Mouse (Mus musculus) neural tube, embryonic 11.5 days (tissue): Measurements from ENCODE around the gene Zscan5b. TPM values are rescaled to one million over a fixed set of nuclear protein-coding genes. Genes with fewer than 3 reads are reported as not detected.
"Not testable (repeated sequence)": the region's sequence is repeated elsewhere in the genome, so short reads cannot be mapped to it uniquely, and the experiment has no call there.

Source experiments
- ATAC-seq: fragments of 200-750 bp; cut with Nextera tagmentation; 2 replicates; pipeline ENCODE4 v1.8.0; 2017; ENCODE audit warnings: moderate number of reproducible peaks, mild to moderate bottlenecking, moderate TSS enrichment, moderate library complexity; ENCODE audit not compliant: insufficient read depth, low FRiP score, low TSS enrichment
- DNase-seq: peaks from one replicate; pipeline ENCODE4 v3.0.0-alpha.2; 2015; ENCODE audit warnings: low spot score
- H3K27ac ChIP-seq: fragments of 300-500 bp; sonication (generic); 2 replicates; pipeline ENCODE4 v1.5.1; 2014; ENCODE audit warnings: low read depth, mild to moderate bottlenecking, low read length
- H3K27me3 ChIP-seq: fragments of 300-500 bp; sonication (generic); 2 replicates; pipeline ENCODE4 v1.6.1; 2014; ENCODE audit warnings: mild to moderate bottlenecking, low read length, mixed read lengths; ENCODE audit not compliant: control insufficient read depth, insufficient read depth
- H3K36me3 ChIP-seq: fragments of 300-500 bp; sonication (generic); 2 replicates; pipeline ENCODE4 v1.6.1; 2014; ENCODE audit warnings: mild to moderate bottlenecking, low read length, moderate library complexity, mixed read lengths; ENCODE audit not compliant: control insufficient read depth, insufficient read depth
- H3K4me1 ChIP-seq: fragments of 300-500 bp; sonication (generic); 2 replicates; pipeline ENCODE4 v1.6.1; 2014; ENCODE audit warnings: low read length, mixed read lengths; ENCODE audit not compliant: control insufficient read depth, insufficient read depth
- H3K4me2 ChIP-seq: fragments of 300-500 bp; sonication (generic); 2 replicates; pipeline ENCODE4 v1.6.1; 2014; ENCODE audit warnings: low read depth, mild to moderate bottlenecking, moderate library complexity
- H3K4me3 ChIP-seq: fragments of 300-500 bp; sonication (generic); 2 replicates; pipeline ENCODE4 v1.5.1; 2014; ENCODE audit warnings: low read depth, low read length
- H3K9ac ChIP-seq: fragments of 300-500 bp; sonication (generic); 2 replicates; pipeline ENCODE4 v1.6.1; 2014; ENCODE audit warnings: mild to moderate bottlenecking, low read length
- H3K9me3 ChIP-seq: fragments of 300-500 bp; sonication (generic); 2 replicates; pipeline ENCODE4 v1.6.1; 2016; ENCODE audit warnings: low read length; ENCODE audit not compliant: control insufficient read depth
- WGBS: fragments of 180-500 bp; shearing (Covaris S2); extraction: QIAGEN DNeasy Blood & Tissue Kit; methylation state at CpG from one replicate; pipeline ENCODE4 v1.1.7; 2014; 5-methylcytosine and 5-hydroxymethylcytosine counted together
- polyA plus RNA-seq: library from polyadenylated mRNA; unstranded; fragments of >200 nt; fragmentation: Nextera tagmentation; extraction: Ambion mirVana; gene quantifications from 2 replicates; pipeline ENCODE4 v1.2.1, GENCODE M21; 2014

Gene Zscan5b
- polyA plus RNA-seq, 1 experiment from 2014 or later, result not detected

GRCm38 (mm10) chr7:6214691-6215090, 7.4 kb upstream of the Zscan5b start:
- H3K27me3 ChIP-seq, H3K9ac ChIP-seq, ATAC-seq, H3K4me1 ChIP-seq, DNase-seq, H3K9me3 ChIP-seq, H3K4me3 ChIP-seq, H3K36me3 ChIP-seq, H3K4me2 ChIP-seq, H3K27ac ChIP-seq: not testable (repeated sequence)
- 74% methylated on average over 3 of the region's 4 CpGs for WGBS

GRCm38 (mm10) chr7:6220147-6220546, 1.9 kb upstream of the Zscan5b start:
- DNase-seq, result no peak
- H3K27me3 ChIP-seq, result no peaks in the 10 kb centered on the region
- 61% methylated on average over 3 of the region's 3 CpGs for WGBS
- H3K4me3 ChIP-seq, result no peak overlapping the region
- H3K36me3 ChIP-seq, result no peaks in the 10 kb centered on the region
- H3K4me2 ChIP-seq, result no peak overlapping the region
- H3K27ac ChIP-seq, result no peak overlapping the region
- no peak for ATAC-seq
- H3K4me1 ChIP-seq, result no peaks in the 10 kb centered on the region
- peaks cover 4% of the 10 kb centered on the region; the same call in 1 of the 2 replicates for H3K9me3 ChIP-seq
- no peak overlapping the region for H3K9ac ChIP-seq

GRCm38 (mm10) chr7:6228491-6228890, 6.4 kb downstream of the Zscan5b start:
- not testable (repeated sequence) for ATAC-seq, DNase-seq, H3K27ac ChIP-seq, H3K27me3 ChIP-seq, H3K36me3 ChIP-seq, H3K4me1 ChIP-seq, H3K9ac ChIP-seq, H3K4me2 ChIP-seq, H3K4me3 ChIP-seq, H3K9me3 ChIP-seq
- WGBS, result 67% methylated on average over 8 of the region's 8 CpGs

- H3K27ac ChIP-seq, result no peak overlapping the region
- ATAC-seq (no peak), DNase-seq (no peak)
- no peak overlapping the region for H3K9ac ChIP-seq
- H3K4me2 ChIP-seq, result no peak overlapping the region
- H3K9me3 ChIP-seq, result no peaks in the 10 kb centered on the region
- no peaks in the 10 kb centered on the region for H3K4me1 ChIP-seq
- H3K27me3 ChIP-seq, result no peaks in the 10 kb centered on the region
- H3K36me3 ChIP-seq, result no peaks in the 10 kb centered on the region
- WGBS, result 55% methylated on average over 11 of the region's 11 CpGs
- no peak overlapping the region for H3K4me3 ChIP-seq
Measured at GRCm38 (mm10) chr7:6239787-6240186, 17.7 kb downstream of the Zscan5b start.

- not testable (repeated sequence) for H3K4me3 ChIP-seq, H3K9ac ChIP-seq, H3K27ac ChIP-seq, H3K36me3 ChIP-seq, ATAC-seq, H3K9me3 ChIP-seq, H3K27me3 ChIP-seq, H3K4me1 ChIP-seq, H3K4me2 ChIP-seq
- WGBS, result 17% methylated on average over 1 of the region's 1 CpGs
- peak; percentile 21 for DNase-seq
Measured at GRCm38 (mm10) chr7:6240841-6241425, 18.9 kb downstream of the Zscan5b start.

DNA sequence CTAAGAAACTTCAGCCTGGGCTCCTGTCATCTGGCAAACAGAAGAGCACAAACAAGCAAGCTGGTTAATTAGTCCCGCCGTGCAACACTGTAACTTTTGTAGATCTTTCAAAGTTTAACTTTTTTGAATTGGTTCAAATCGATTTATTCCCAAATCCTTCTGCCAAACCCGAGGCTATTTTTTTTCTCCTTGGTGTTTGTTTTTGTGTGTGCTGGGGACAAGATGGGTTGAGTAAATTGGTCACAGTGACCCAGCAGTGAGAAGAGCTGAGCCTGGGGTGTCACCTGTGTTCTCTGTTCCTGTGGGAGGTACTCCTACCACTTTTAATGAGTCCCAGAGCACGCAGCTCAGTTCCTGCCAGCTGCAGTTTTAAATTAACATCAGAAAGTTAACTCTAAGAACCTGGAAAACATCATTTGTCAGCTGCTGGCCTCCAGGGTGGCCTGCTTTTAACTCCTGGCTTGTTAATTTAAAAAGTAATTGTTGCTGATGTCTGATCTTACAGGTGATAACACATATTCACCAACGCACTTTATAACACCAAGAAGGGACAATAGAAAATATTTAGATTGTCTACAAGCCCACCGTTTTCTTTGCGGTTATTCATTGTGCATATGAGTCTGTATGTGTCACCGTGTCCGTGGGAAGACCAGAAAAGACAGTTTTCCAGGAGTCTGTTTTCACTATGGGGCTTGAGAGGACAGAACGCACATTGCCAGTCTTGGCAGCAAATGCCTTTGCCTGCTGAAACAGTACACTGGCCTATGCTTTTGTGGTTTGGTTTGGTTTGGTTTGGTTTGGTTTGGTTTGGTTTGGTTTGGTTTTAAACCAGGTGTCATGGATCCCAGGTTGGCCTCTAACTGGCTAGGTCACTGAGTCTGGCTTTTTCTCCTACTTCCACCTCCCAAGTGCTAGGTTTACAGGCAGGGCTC, 22.5 kb downstream of the Zscan5b start:
- Histone ChIP-seq H3K4me1 (no peaks in the 10 kb centered on the region), H3K9me3 (no peaks in the 10 kb centered on the region; the same call in 1 of the 2 replicates), H3K36me3 (no peaks in the 10 kb centered on the region), H3K4me3 (no peak overlapping the region), H3K27ac (no peak overlapping the region), H3K4me2 (no peak overlapping the region), H3K9ac (no peak overlapping the region), H3K27me3 (no peaks in the 10 kb centered on the region)
- DNase-seq (no peak), ATAC-seq (no peak)
- WGBS, result 55% methylated on average over 11 of the region's 11 CpGs

DNA sequence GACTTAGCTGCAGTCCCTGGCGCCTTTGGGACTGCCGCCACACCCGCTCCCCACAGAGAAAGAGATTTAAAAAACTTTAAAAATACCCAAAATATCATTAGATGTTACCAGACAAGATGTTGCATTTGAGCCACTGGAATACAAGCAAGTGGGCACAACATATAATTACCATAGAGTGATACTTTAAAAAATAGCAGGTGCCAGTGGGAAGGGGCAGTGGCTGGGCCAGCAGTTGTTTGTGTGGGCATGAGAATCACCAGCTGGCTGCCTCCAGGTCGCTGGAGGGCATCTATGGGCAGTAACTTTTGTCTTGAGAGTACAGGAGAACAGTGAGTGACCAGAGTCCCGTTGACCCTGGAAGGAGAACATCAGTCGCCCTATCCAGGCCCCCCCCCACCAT, 30.3 kb downstream of the Zscan5b start, which contains the start of gene Epp13:
TSS of gene Epp13 (plus strand) at position 301 of the 400 bp plus-strand sequence.
- Histone ChIP-seq H3K27ac (no peak within 1 kb of the TSS), H3K27me3 (no peaks in the 10 kb centered on the region), H3K4me1 (no peaks in the 10 kb centered on the region), H3K4me3 (no peak within 1 kb of the TSS), H3K9me3 (no peaks in the 10 kb centered on the region; the same call in 1 of the 2 replicates), H3K36me3 (no peaks in the 10 kb centered on the region), H3K4me2 (no peak within 1 kb of the TSS), H3K9ac (no peak within 1 kb of the TSS)
- 90% methylated on average over 6 of the region's 6 CpGs for WGBS
- DNase-seq (no peak), ATAC-seq (no peak)

- ATAC-seq (no peak), DNase-seq (no peak)
- no peak overlapping the region for H3K4me3 ChIP-seq
- no peaks in the 10 kb centered on the region for H3K9me3 ChIP-seq
- no peak overlapping the region for H3K27ac ChIP-seq
- H3K4me2 ChIP-seq, result no peak overlapping the region
- no peak overlapping the region for H3K9ac ChIP-seq
- 89% methylated on average over 5 of the region's 5 CpGs for WGBS
- no peaks in the 10 kb centered on the region for H3K27me3 ChIP-seq
- no peaks in the 10 kb centered on the region for H3K36me3 ChIP-seq
- no peaks in the 10 kb centered on the region for H3K4me1 ChIP-seq
Measured at GRCm38 (mm10) chr7:6254451-6254850, 32.4 kb downstream of the Zscan5b start.

DNA sequence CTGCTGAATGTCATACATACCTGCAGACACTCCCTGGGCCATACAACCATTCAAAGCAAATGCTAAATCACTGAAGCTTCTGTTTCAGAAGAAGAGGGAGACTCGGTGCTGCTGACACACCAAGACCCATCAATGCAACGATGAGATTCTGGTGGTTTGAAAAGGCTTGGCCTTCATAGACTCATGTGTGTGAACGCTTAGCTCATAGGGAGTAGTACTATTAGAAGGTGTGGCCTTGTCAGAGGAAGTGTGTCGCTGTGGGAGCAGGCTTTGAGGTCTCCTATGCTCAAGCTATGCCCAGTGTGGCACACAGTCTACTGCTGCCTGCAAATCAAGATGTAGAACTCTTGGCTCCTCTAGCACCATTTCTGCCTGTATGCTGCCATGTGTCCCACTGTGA, 35.3 kb downstream of the Zscan5b start:
- H3K36me3 ChIP-seq, result no peaks in the 10 kb centered on the region
- ATAC-seq (no peak), DNase-seq (no peak)
- no peak overlapping the region for H3K4me3 ChIP-seq
- 89% methylated on average over 4 of the region's 4 CpGs for WGBS
- H3K27ac ChIP-seq, result no peak overlapping the region
- no peak overlapping the region for H3K4me2 ChIP-seq
- no peak overlapping the region for H3K9ac ChIP-seq
- H3K4me1 ChIP-seq, result no peaks in the 10 kb centered on the region
- no peaks in the 10 kb centered on the region for H3K27me3 ChIP-seq
- H3K9me3 ChIP-seq, result no peaks in the 10 kb centered on the region
